Mouse (Mus musculus) layer of hippocampus, postnatal 25 days (tissue): ENCODE measurements around the gene 4933424G06Rik. TPM values are rescaled to one million over a fixed set of nuclear protein-coding genes. Genes with fewer than 3 reads are reported as not detected.

ENCODE experiments used
- microRNA-seq, 2 experiments: library from miRNA; unstranded; fragments of <30 nt; microRNA quantifications; one replicate each; pipeline ENCODE4 v1.2.0; 2021
- total RNA-seq, 2 experiments: library from RNA; stranded (reverse); gene quantifications; 2 replicates each; pipeline ENCODE4 v1.2.3; 2021

The 4933424G06Rik gene
- total RNA-seq, 2 experiments from 2014 or later: 1.6 TPM; not detected in 1

Small RNAs within 50 kb of the gene (microRNA-seq; reads per million reads assigned to microRNA genes)
- gene Gm24133: 0 reads per million in 2 experiments

Other genes starting within 250 kb of the 4933424G06Rik start
- 10 to 100 TPM; 15.8 to 17.9 TPM for gene Cnnm4, start 238.5 kb upstream of the 4933424G06Rik start, total RNA-seq
- 10 to 100 TPM; 33.2 to 37.5 TPM for gene Cnnm3, start 198.3 kb upstream of the 4933424G06Rik start, total RNA-seq
- 1 to 10 TPM; 5.4 to 7.7 TPM for gene Ankrd23, start 173.3 kb upstream of the 4933424G06Rik start, total RNA-seq
- gene Gm42417, start 170.7 kb upstream of the 4933424G06Rik start, total RNA-seq: under 1 TPM in 1 of 2 experiments, not detected in 1; 0.47 TPM
- gene Ankrd39, start 162.7 kb upstream of the 4933424G06Rik start, total RNA-seq: 10 to 100 TPM; 10.8 to 13.3 TPM
- gene Sema4c, start 151.8 kb upstream of the 4933424G06Rik start, total RNA-seq: 10 to 100 TPM; 12.7 to 14.0 TPM
- under 1 TPM in 1 of 2 experiments, not detected in 1; 0.34 TPM for gene Fam178b, start 27.0 kb upstream of the 4933424G06Rik start, total RNA-seq
- gene Cox5b, start 18.7 kb upstream of the 4933424G06Rik start, total RNA-seq: 100 to 1,000 TPM; 725 to 736 TPM
- 100 to 1,000 TPM; 247 to 266 TPM for gene Actr1b, start 4.3 kb downstream of the 4933424G06Rik start, total RNA-seq
- 1 to 10 TPM; 3.2 to 3.4 TPM for gene Zap70, start 51.6 kb downstream of the 4933424G06Rik start, total RNA-seq
- 10 to 100 TPM; 48.4 to 61.9 TPM for gene Tmem131, start 233.5 kb downstream of the 4933424G06Rik start, total RNA-seq